In genomic region chr4:132351401-132351800, GRCm38 (mm10) we compare ENCODE assay signal across 10 mouse cellular contexts. TPM values are rescaled to one million over a fixed set of nuclear protein-coding genes. Genes with fewer than 3 reads are reported as not detected.
DNase-seq lines count a peak whose midpoint lies in the region; ATAC-seq and TF ChIP-seq lines count a peak whose summit lies in the region.
"Had no signal": no experiment of that assay in that cellular context is flagged by ENCODE, and none has a peak within 500 bp of the region (broad histone marks: within the 10 kb centered on the region; RNA-seq: fewer than 3 reads in every experiment).

No protein-coding gene starts in this region.

- H3K36me3 ChIP-seq in forebrain, embryonic 11.5 days (ENCODE audit: control insufficient read depth, insufficient read depth, low read length), result peaks cover 4% of the 10 kb centered on the region; the same call in 1 of the 2 replicates
- H3K36me3 ChIP-seq in forebrain, embryonic 15.5 days, result no peaks in the 10 kb centered on the region
- H3K36me3 ChIP-seq in midbrain, embryonic 11.5 days (ENCODE audit: control insufficient read depth, insufficient read depth, low read length), result 0 out of 2 replicates have a peak, but pooled peaks cover 3% of the 10 kb centered on the region
- peaks cover 3% of the 10 kb centered on the region; the same call in 1 of the 2 replicates for H3K36me3 ChIP-seq in midbrain, embryonic 15.5 days (replicated peaks)
- H3K36me3 ChIP-seq in intestine, postnatal 0 days (ENCODE audit: control insufficient read depth, insufficient read depth), result 0 out of 2 replicates have a peak, but pooled peaks cover 4% of the 10 kb centered on the region
- peaks cover 9% of the 10 kb centered on the region for H3K36me3 ChIP-seq in stomach, embryonic 16.5 days (ENCODE audit: control insufficient read depth, insufficient read depth, low read length)

- no peaks in the 10 kb centered on the region; the same call in 1 of the 2 replicates for H3K4me1 ChIP-seq in forebrain, embryonic 11.5 days (replicated peaks; ENCODE audit: control insufficient read depth, insufficient read depth, low read length)
- H3K4me1 ChIP-seq in forebrain, embryonic 15.5 days, result peaks cover 18% of the 10 kb centered on the region
- H3K4me1 ChIP-seq in midbrain, embryonic 11.5 days (ENCODE audit: control insufficient read depth, insufficient read depth, low read length), result peaks cover 9% of the 10 kb centered on the region
- peaks cover 17% of the 10 kb centered on the region for H3K4me1 ChIP-seq in midbrain, embryonic 15.5 days
- H3K4me1 ChIP-seq in intestine, postnatal 0 days (replicated peaks; ENCODE audit: control insufficient read depth, insufficient read depth, low read length), result no peaks in the 10 kb centered on the region
- peaks cover 10% of the 10 kb centered on the region; the same call in 1 of the 2 replicates for H3K4me1 ChIP-seq in stomach, embryonic 16.5 days (ENCODE audit: control insufficient read depth, insufficient read depth, low read length)

- H3K9ac ChIP-seq in forebrain, embryonic 11.5 days (ENCODE audit: low read length), result peak overlapping the region; percentile 7; the same call in 1 of the 2 replicates
- no peak overlapping the region for H3K9ac ChIP-seq in forebrain, embryonic 15.5 days (replicated peaks)
- no peak overlapping the region for H3K9ac ChIP-seq in midbrain, embryonic 11.5 days (ENCODE audit: low read length)
- no peak overlapping the region for H3K9ac ChIP-seq in midbrain, embryonic 15.5 days
- H3K9ac ChIP-seq in intestine, postnatal 0 days (ENCODE audit: low read depth, low read length), result no peak overlapping the region
- peak overlapping the region; percentile 7; the same call in 1 of the 2 replicates for H3K9ac ChIP-seq in stomach, embryonic 16.5 days (ENCODE audit: low read length)

- H3K27me3 ChIP-seq in forebrain, embryonic 11.5 days (ENCODE audit: control insufficient read depth, insufficient read depth, low read length), result no peaks in the 10 kb centered on the region
- H3K27me3 ChIP-seq in forebrain, embryonic 15.5 days, result no peaks in the 10 kb centered on the region
- no peaks in the 10 kb centered on the region for H3K27me3 ChIP-seq in midbrain, embryonic 11.5 days (ENCODE audit: control insufficient read depth, insufficient read depth, low read length)
- H3K27me3 ChIP-seq in midbrain, embryonic 15.5 days (replicated peaks), result no peaks in the 10 kb centered on the region
- H3K27me3 ChIP-seq in intestine, postnatal 0 days (replicated peaks; ENCODE audit: control insufficient read depth, insufficient read depth, low read length), result no peaks in the 10 kb centered on the region
- no peaks in the 10 kb centered on the region for H3K27me3 ChIP-seq in stomach, embryonic 16.5 days (ENCODE audit: control insufficient read depth, insufficient read depth, low read length)

- 45% methylated on average over 1 of the region's 1 CpGs for WGBS in forebrain, embryonic 11.5 days
- WGBS in forebrain, embryonic 15.5 days, result 25% methylated on average over 1 of the region's 1 CpGs
- WGBS in midbrain, embryonic 11.5 days, result 28% methylated on average over 1 of the region's 1 CpGs
- WGBS in midbrain, embryonic 15.5 days, result 33% methylated on average over 1 of the region's 1 CpGs
- WGBS in intestine, postnatal 0 days, result 12% methylated on average over 1 of the region's 1 CpGs
- WGBS in stomach, embryonic 16.5 days, result 30% methylated on average over 1 of the region's 1 CpGs

- ATAC-seq in forebrain, embryonic 11.5 days (replicated peaks; ENCODE audit: low FRiP score), result no peak
- no peak for ATAC-seq in forebrain, embryonic 15.5 days (replicated peaks)
- ATAC-seq in midbrain, embryonic 11.5 days (ENCODE audit: low FRiP score), result no peak
- ATAC-seq in midbrain, embryonic 15.5 days (replicated peaks), result no peak
- no peak for ATAC-seq in intestine, postnatal 0 days
- no peak for ATAC-seq in stomach, embryonic 16.5 days (ENCODE audit: insufficient read depth, low FRiP score)

- no peak for DNase-seq in forebrain, embryonic 11.5 days (ENCODE audit: low spot score)
- peak; percentile 70 for DNase-seq in midbrain, embryonic 11.5 days (ENCODE audit: low spot score, missing footprints)
- DNase-seq in urinary bladder, postnatal 10 days (ENCODE audit: low spot score), result no peak
- DNase-seq in urinary bladder, postnatal 4 days (ENCODE audit: low spot score in 2 of 2), result no peak
- DNase-seq: B cell, adult 2 months; kidney, postnatal 4 days had no signal

- 0 out of 2 replicates have a peak overlapping the region, but pooled peaks have one; percentile 76 for H3K4me3 ChIP-seq in forebrain, embryonic 11.5 days (ENCODE audit: low read depth, low read length)
- H3K4me3 ChIP-seq in forebrain, embryonic 15.5 days, result no peak overlapping the region
- no peak overlapping the region for H3K4me3 ChIP-seq in midbrain, embryonic 11.5 days (ENCODE audit: low read depth, low read length)
- H3K4me3 ChIP-seq in midbrain, embryonic 15.5 days, result no peak overlapping the region
- H3K4me3 ChIP-seq in intestine, postnatal 0 days (ENCODE audit: low read depth, low read length), result no peak overlapping the region
- peak overlapping the region; percentile 88 for H3K4me3 ChIP-seq in stomach, embryonic 16.5 days (replicated peaks; ENCODE audit: low read length)

- no peak overlapping the region for H3K27ac ChIP-seq in forebrain, embryonic 11.5 days (ENCODE audit: low read depth, low read length)
- H3K27ac ChIP-seq in forebrain, embryonic 15.5 days (replicated peaks), result no peak overlapping the region
- H3K27ac ChIP-seq in midbrain, embryonic 11.5 days (ENCODE audit: low read depth, low read length), result no peak overlapping the region
- no peak overlapping the region for H3K27ac ChIP-seq in midbrain, embryonic 15.5 days
- no peak overlapping the region for H3K27ac ChIP-seq in intestine, postnatal 0 days (ENCODE audit: low read depth, low read length)
- peak overlapping the region; percentile 47; the same call in 1 of the 2 replicates for H3K27ac ChIP-seq in stomach, embryonic 16.5 days (ENCODE audit: low read length)

- H3K4me2 ChIP-seq in forebrain, embryonic 11.5 days (ENCODE audit: low read depth, low read length, severe bottlenecking), result peak overlapping the region; percentile 79
- H3K4me2 ChIP-seq in forebrain, embryonic 15.5 days (replicated peaks), result no peak overlapping the region
- no peak overlapping the region for H3K4me2 ChIP-seq in midbrain, embryonic 11.5 days
- H3K4me2 ChIP-seq in midbrain, embryonic 15.5 days, result no peak overlapping the region
- H3K4me2 ChIP-seq in intestine, postnatal 0 days (replicated peaks; ENCODE audit: low read depth), result peak overlapping the region; percentile 70
- H3K4me2 ChIP-seq in stomach, embryonic 16.5 days (ENCODE audit: low read depth, low read length), result peak overlapping the region; percentile 72

- H3K9me3 ChIP-seq in forebrain, embryonic 11.5 days (ENCODE audit: control insufficient read depth, low read length), result no peaks in the 10 kb centered on the region
- H3K9me3 ChIP-seq in forebrain, embryonic 15.5 days, result no peaks in the 10 kb centered on the region
- no peaks in the 10 kb centered on the region for H3K9me3 ChIP-seq in midbrain, embryonic 11.5 days (ENCODE audit: control insufficient read depth, low read length)
- H3K9me3 ChIP-seq in midbrain, embryonic 15.5 days, result no peaks in the 10 kb centered on the region
- no peaks in the 10 kb centered on the region for H3K9me3 ChIP-seq in intestine, postnatal 0 days (ENCODE audit: control insufficient read depth)
- H3K9me3 ChIP-seq in stomach, embryonic 16.5 days (replicated peaks; ENCODE audit: control insufficient read depth, low read length), result no peaks in the 10 kb centered on the region

- no peak for TF ChIP-seq CTCF in intestine, postnatal 0 days (IDR thresholded peaks at IDR 0.05; ENCODE audit: low read depth)

RNA-seq across cellular contexts. Expression of gene Rcc1, which starts 2.0 kb away (rescaled TPM):
- 93.2 and 103 TPM in 2 replicates for polyA plus RNA-seq in forebrain, embryonic 11.5 days (2014; fragmentation: Nextera tagmentation; extraction: Ambion mirVana)
- polyA plus RNA-seq in forebrain, embryonic 15.5 days (2015; fragmentation: Nextera tagmentation; extraction: Ambion mirVana), result 53.3 and 55.1 TPM in 2 replicates
- polyA plus RNA-seq in midbrain, embryonic 11.5 days (2014; fragmentation: Nextera tagmentation; extraction: Ambion mirVana), result 62.1 and 70.3 TPM in 2 replicates
- 36.4 and 39.0 TPM in 2 replicates for polyA plus RNA-seq in midbrain, embryonic 15.5 days (2015; fragmentation: Nextera tagmentation; extraction: Ambion mirVana)
- 47.4 and 48.7 TPM in 2 replicates for polyA plus RNA-seq in intestine, postnatal 0 days (2015; fragmentation: Nextera tagmentation; extraction: Ambion mirVana)
- polyA plus RNA-seq in stomach, embryonic 16.5 days (2015; fragmentation: Nextera tagmentation; extraction: Ambion mirVana), result 62.6 and 64.0 TPM in 2 replicates

RNA-seq across cellular contexts. Expression of gene Trnau1ap, which starts 22.1 kb away (rescaled TPM):
- polyA plus RNA-seq in forebrain, embryonic 11.5 days (2014; fragmentation: Nextera tagmentation; extraction: Ambion mirVana), result 88.9 and 89.5 TPM in 2 replicates
- 86.3 and 92.3 TPM in 2 replicates for polyA plus RNA-seq in forebrain, embryonic 15.5 days (2015; fragmentation: Nextera tagmentation; extraction: Ambion mirVana)
- 78.0 and 83.3 TPM in 2 replicates for polyA plus RNA-seq in midbrain, embryonic 11.5 days (2014; fragmentation: Nextera tagmentation; extraction: Ambion mirVana)
- polyA plus RNA-seq in midbrain, embryonic 15.5 days (2015; fragmentation: Nextera tagmentation; extraction: Ambion mirVana), result 71.2 and 84.6 TPM in 2 replicates
- 80.1 and 84.1 TPM in 2 replicates for polyA plus RNA-seq in intestine, postnatal 0 days (2015; fragmentation: Nextera tagmentation; extraction: Ambion mirVana)
- polyA plus RNA-seq in stomach, embryonic 16.5 days (2015; fragmentation: Nextera tagmentation; extraction: Ambion mirVana), result 56.8 and 62.6 TPM in 2 replicates

RNA-seq across cellular contexts. Expression of gene Rab42, which starts 48.2 kb away (rescaled TPM):
- polyA plus RNA-seq in forebrain, embryonic 11.5 days (2014; fragmentation: Nextera tagmentation; extraction: Ambion mirVana), result 1.1 and 1.2 TPM in 2 replicates
- 0.60 and 1.0 TPM in 2 replicates for polyA plus RNA-seq in forebrain, embryonic 15.5 days (2015; fragmentation: Nextera tagmentation; extraction: Ambion mirVana)
- 0.42 and 0.59 TPM in 2 replicates for polyA plus RNA-seq in midbrain, embryonic 11.5 days (2014; fragmentation: Nextera tagmentation; extraction: Ambion mirVana)
- polyA plus RNA-seq in midbrain, embryonic 15.5 days (2015; fragmentation: Nextera tagmentation; extraction: Ambion mirVana), result 2.0 and 2.4 TPM in 2 replicates
- 48.2 and 48.3 TPM in 2 replicates for polyA plus RNA-seq in intestine, postnatal 0 days (2015; fragmentation: Nextera tagmentation; extraction: Ambion mirVana)
- 1.5 and 2.2 TPM in 2 replicates for polyA plus RNA-seq in stomach, embryonic 16.5 days (2015; fragmentation: Nextera tagmentation; extraction: Ambion mirVana)

Comparison
In these comparisons a context has a peak if more than half of its experiments do, and no peak if none do; other contexts are left out.
1. H3K4me2 ChIP-seq: peak in forebrain, embryonic 11.5 days (single experiment), intestine, postnatal 0 days (single experiment) and stomach, embryonic 16.5 days (single experiment); none in forebrain, embryonic 15.5 days (single experiment), midbrain, embryonic 11.5 days (single experiment) and midbrain, embryonic 15.5 days (single experiment).
2. H3K4me3 ChIP-seq: peak in forebrain, embryonic 11.5 days (single experiment) and stomach, embryonic 16.5 days (single experiment); none in forebrain, embryonic 15.5 days (single experiment), midbrain, embryonic 11.5 days (single experiment), midbrain, embryonic 15.5 days (single experiment) and intestine, postnatal 0 days (single experiment).
3. H3K9ac ChIP-seq: peak in forebrain, embryonic 11.5 days (single experiment) and stomach, embryonic 16.5 days (single experiment); none in forebrain, embryonic 15.5 days (single experiment), midbrain, embryonic 11.5 days (single experiment), midbrain, embryonic 15.5 days (single experiment) and intestine, postnatal 0 days (single experiment).
4. RNA of gene Rab42, which starts 48.2 kb away (polyA plus RNA-seq): 48.2 to 48.3 TPM in intestine, postnatal 0 days; 2.0 to 2.4 TPM in midbrain, embryonic 15.5 days, 1.5 to 2.2 TPM in stomach, embryonic 16.5 days, 1.1 to 1.2 TPM in forebrain, embryonic 11.5 days, 0.60 to 1.0 TPM in forebrain, embryonic 15.5 days and 0.42 to 0.59 TPM in midbrain, embryonic 11.5 days; every median in the first group is over 10 times any median in the second.